ENCODE assay signal across 8 mouse cellular contexts in genomic region chr12:84773476-84773875, GRCm38 (mm10). TPM values are rescaled to one million over a fixed set of nuclear protein-coding genes. Genes with fewer than 3 reads are reported as not detected.
DNase-seq lines count a peak whose midpoint lies in the region; ATAC-seq and TF ChIP-seq lines count a peak whose summit lies in the region.

No protein-coding gene starts in this region.

- H3K27me3 ChIP-seq in kidney, adult 2 months (replicated peaks; ENCODE audit: control insufficient read depth, insufficient read depth, low read length) = no peaks in the 10 kb centered on the region
- H3K27me3 ChIP-seq in G1E (ENCODE audit: insufficient read depth, low read length) = no peaks in the 10 kb centered on the region
- no peaks in the 10 kb centered on the region for H3K27me3 ChIP-seq in forebrain, embryonic 10.5 days (ENCODE audit: poor library complexity, severe bottlenecking)
- H3K27me3 ChIP-seq in liver, adult 2 months (ENCODE audit: control insufficient read depth, insufficient read depth, low read length) = no peaks in the 10 kb centered on the region
- no peaks in the 10 kb centered on the region for H3K27me3 ChIP-seq in stomach, embryonic 16.5 days (ENCODE audit: control insufficient read depth, insufficient read depth, low read length)

- no peaks in the 10 kb centered on the region for H3K9me3 ChIP-seq in G1E (replicated peaks)
- no peaks in the 10 kb centered on the region for H3K9me3 ChIP-seq in forebrain, embryonic 10.5 days
- H3K9me3 ChIP-seq in stomach, embryonic 16.5 days (replicated peaks; ENCODE audit: control insufficient read depth, low read length) = no peaks in the 10 kb centered on the region

- TF ChIP-seq CTCF in kidney, adult 2 months (conservative IDR thresholded peaks at IDR 0.05; ENCODE audit: insufficient read depth, insufficient read length, low read depth, low read length) = no peak
- no peak for TF ChIP-seq CTCF in G1E (IDR thresholded peaks at IDR 0.05; ENCODE audit: low read depth, low read length)
- no peak for TF ChIP-seq CTCF in liver, adult 2 months (IDR thresholded peaks at IDR 0.05; ENCODE audit: low read depth, low read length)

- under 1% methylated on average over 20 of the region's 20 CpGs for WGBS in kidney, adult 2 months
- WGBS in forebrain, embryonic 10.5 days = under 1% methylated on average over 20 of the region's 20 CpGs
- under 1% methylated on average over 20 of the region's 20 CpGs for WGBS in liver, adult 2 months
- under 1% methylated on average over 20 of the region's 20 CpGs for WGBS in stomach, embryonic 16.5 days

- H3K4me1 ChIP-seq in kidney, adult 2 months (ENCODE audit: control insufficient read depth, insufficient read depth, low read length) = peaks cover 8% of the 10 kb centered on the region; the same call in 1 of the 2 replicates
- H3K4me1 ChIP-seq in G1E (ENCODE audit: insufficient read depth, low read depth, low read length) = peaks cover 50% of the 10 kb centered on the region
- peaks cover 36% of the 10 kb centered on the region for H3K4me1 ChIP-seq in forebrain, embryonic 10.5 days
- H3K4me1 ChIP-seq in liver, adult 2 months (ENCODE audit: control insufficient read depth, insufficient read depth, low read length) = peaks cover 9% of the 10 kb centered on the region
- peaks cover 23% of the 10 kb centered on the region for H3K4me1 ChIP-seq in stomach, embryonic 16.5 days (ENCODE audit: control insufficient read depth, insufficient read depth, low read length)

- TF ChIP-seq POLR2A in kidney, adult 2 months (IDR thresholded peaks at IDR 0.05; ENCODE audit: low read depth, low read length) = no peak
- TF ChIP-seq POLR2A in liver, adult 2 months (IDR thresholded peaks at IDR 0.05; ENCODE audit: extremely low read depth, insufficient read depth, low read length) = no peak

- peak overlapping the region; percentile 84 for H3K4me2 ChIP-seq in stomach, embryonic 16.5 days (ENCODE audit: low read depth, low read length)

- peak overlapping the region; percentile 72 for H3K9ac ChIP-seq in liver, adult 2 months (ENCODE audit: low read depth, low read length)
- H3K9ac ChIP-seq in stomach, embryonic 16.5 days (ENCODE audit: low read length) = peak overlapping the region; percentile 87

- no peak for ATAC-seq in G1E (ENCODE audit: extremely low read depth, insufficient number of reproducible peaks, low FRiP score, poor library complexity, severe bottlenecking)
- no peak for ATAC-seq in stomach, embryonic 16.5 days (ENCODE audit: insufficient read depth, low FRiP score)
- no peak for ATAC-seq in megakaryocyte-erythroid progenitor cell, adult 5-6 weeks (replicated peaks; ENCODE audit: low FRiP score, low TSS enrichment, poor library complexity, severe bottlenecking)

- H3K79me2 ChIP-seq in liver, adult 2 months (ENCODE audit: control insufficient read depth, insufficient read depth, low read length) = peaks cover 3% of the 10 kb centered on the region; the same call in 1 of the 2 replicates

- H3K27ac ChIP-seq in kidney, adult 2 months (ENCODE audit: insufficient read depth, low read depth, low read length) = peak overlapping the region; percentile 14; the same call in 1 of the 2 replicates
- H3K27ac ChIP-seq in forebrain, embryonic 10.5 days = peak overlapping the region; percentile 95
- peak overlapping the region; percentile 40 for H3K27ac ChIP-seq in liver, adult 2 months (replicated peaks; ENCODE audit: insufficient read depth, low read depth, low read length)
- peak overlapping the region; percentile 69 for H3K27ac ChIP-seq in stomach, embryonic 16.5 days (ENCODE audit: low read length)

- H3K36me3 ChIP-seq in kidney, adult 2 months (ENCODE audit: control insufficient read depth, insufficient read depth, low read length) = no peaks in the 10 kb centered on the region
- H3K36me3 ChIP-seq in G1E (replicated peaks) = peaks cover 49% of the 10 kb centered on the region
- peaks cover 44% of the 10 kb centered on the region for H3K36me3 ChIP-seq in forebrain, embryonic 10.5 days (replicated peaks)
- H3K36me3 ChIP-seq in liver, adult 2 months (ENCODE audit: control insufficient read depth, insufficient read depth, low read length) = no peaks in the 10 kb centered on the region
- no peaks in the 10 kb centered on the region for H3K36me3 ChIP-seq in stomach, embryonic 16.5 days (ENCODE audit: control insufficient read depth, insufficient read depth, low read length)

- no peak for DNase-seq in kidney, adult 2 months
- no peak for DNase-seq in kidney, postnatal 4 days
- no peak for DNase-seq in G1E (ENCODE audit: low spot score)
- no peak for DNase-seq in forebrain, embryonic 10.5 days (ENCODE audit: extremely low spot score, low spot score)
- DNase-seq in liver, adult 2 months (ENCODE audit: extremely low read depth, low read depth, low spot score) = no peak
- DNase-seq in left cerebral cortex, adult 11 months (ENCODE audit: low spot score) = no peak

- H3K4me3 ChIP-seq in kidney, adult 2 months (ENCODE audit: insufficient read depth, low read depth, low read length) = peak overlapping the region; percentile 59
- peak overlapping the region; percentile 84 for H3K4me3 ChIP-seq in G1E (ENCODE audit: low read depth, low read length)
- peak overlapping the region; percentile 68 for H3K4me3 ChIP-seq in forebrain, embryonic 10.5 days
- H3K4me3 ChIP-seq in liver, adult 2 months (ENCODE audit: insufficient read depth, low read depth, low read length) = peak overlapping the region; percentile 53
- H3K4me3 ChIP-seq in stomach, embryonic 16.5 days (replicated peaks; ENCODE audit: low read length) = peak overlapping the region; percentile 76

RNA-seq across cellular contexts. Expression of gene Isca2, which starts 0.4 kb away (rescaled TPM):
- 98.5 and 105 TPM in 2 replicates for polyA plus RNA-seq in kidney, adult 2 months (2012; rRNA removed)
- 198 and 207 TPM in 2 replicates for total RNA-seq in G1E (2014; fragmentation: Nextera tagmentation)
- 80.7 and 93.5 TPM in 2 replicates for total RNA-seq in G1E (2017)
- polyA plus RNA-seq in G1E (2012) = 52.3 and 55.1 TPM in 2 replicates
- 151 and 152 TPM in 2 replicates for polyA plus RNA-seq in forebrain, embryonic 10.5 days (2016; fragmentation: Nextera tagmentation; extraction: Ambion mirVana)
- total RNA-seq in liver, adult 2 months (2014; rRNA removed) = 41.4 and 44.0 TPM in 2 replicates
- 48.2 and 54.3 TPM in 2 replicates for polyA plus RNA-seq in liver, adult 2 months (2012; rRNA removed)
- 119 and 123 TPM in 2 replicates for polyA plus RNA-seq in stomach, embryonic 16.5 days (2015; fragmentation: Nextera tagmentation; extraction: Ambion mirVana)
- 178 and 198 TPM in 2 replicates for total RNA-seq in megakaryocyte-erythroid progenitor cell, adult 5-6 weeks (2014; fragmentation: Nextera tagmentation)
- total RNA-seq in megakaryocyte-erythroid progenitor cell, adult 5-6 weeks (2017) = 66.4 and 79.4 TPM in 2 replicates

RNA-seq across cellular contexts. Expression of gene Npc2, which starts 0.5 kb away (rescaled TPM):
- polyA plus RNA-seq in kidney, adult 2 months (2012; rRNA removed) = 169 and 179 TPM in 2 replicates
- 43.2 and 52.9 TPM in 2 replicates for total RNA-seq in G1E (2014; fragmentation: Nextera tagmentation)
- total RNA-seq in G1E (2017) = 109 and 110 TPM in 2 replicates
- 137 and 219 TPM in 2 replicates for polyA plus RNA-seq in G1E (2012)
- 62.7 and 66.0 TPM in 2 replicates for polyA plus RNA-seq in forebrain, embryonic 10.5 days (2016; fragmentation: Nextera tagmentation; extraction: Ambion mirVana)
- 40.2 and 53.6 TPM in 2 replicates for total RNA-seq in liver, adult 2 months (2014; rRNA removed)
- 83.2 and 85.8 TPM in 2 replicates for polyA plus RNA-seq in liver, adult 2 months (2012; rRNA removed)
- 65.5 and 69.3 TPM in 2 replicates for polyA plus RNA-seq in stomach, embryonic 16.5 days (2015; fragmentation: Nextera tagmentation; extraction: Ambion mirVana)
- total RNA-seq in megakaryocyte-erythroid progenitor cell, adult 5-6 weeks (2014; fragmentation: Nextera tagmentation) = 50.9 and 53.2 TPM in 2 replicates
- 34.6 and 41.4 TPM in 2 replicates for total RNA-seq in megakaryocyte-erythroid progenitor cell, adult 5-6 weeks (2017)

Comparison
In these comparisons a context has a peak if more than half of its experiments do, and no peak if none do; other contexts are left out.
1. H3K27ac ChIP-seq: peak in every context shown above with its lines; median percentile 95 in forebrain, embryonic 10.5 days; 69 in stomach, embryonic 16.5 days; 40 in liver, adult 2 months; 14 in kidney, adult 2 months.